Mouse (Mus musculus) MEL (cell line): ENCODE data around the gene Rmnd5b.

Experiments
- CHD2 ChIP-seq: IDR thresholded peaks from 2 replicates; pipeline ENCODE4 v1.6.1; 2011; ENCODE audit warnings: low read length, improper control_type of control experiment
- CTCF ChIP-seq, 3 experiments: IDR thresholded peaks in 2 of 3; conservative IDR thresholded peaks in 1 of 3; 2 replicates each; pipeline ENCODE4 v1.5.1; 2011 to 2012; ENCODE audit warnings: low read length in 3 of 3, low read depth in 2 of 3, mild to moderate bottlenecking in 2 of 3, improper control_type of control experiment in 1 of 3, inconsistent platforms in 1 of 3, mixed read lengths in 1 of 3, moderate library complexity in 1 of 3; ENCODE audit not compliant: control insufficient read depth in 1 of 3, insufficient read depth in 1 of 3, poor library complexity in 1 of 3, severe bottlenecking in 1 of 3
- EP300 ChIP-seq, 2 experiments: IDR thresholded peaks; 2 replicates each; pipeline ENCODE4 v1.6.1; 2011; ENCODE audit warnings: improper control_type of control experiment in 2 of 2, low read length in 2 of 2, low read depth in 1 of 2, mild to moderate bottlenecking in 1 of 2
- MAFK ChIP-seq: IDR thresholded peaks from 2 replicates; pipeline ENCODE4 v1.6.1; 2011; ENCODE audit warnings: low read depth, mild to moderate bottlenecking, low read length, improper control_type of control experiment, borderline replicate concordance
- POLR2A ChIP-seq, 2 experiments: IDR thresholded peaks; 2 replicates each; pipeline ENCODE4 v1.6.1; 2011 to 2012; ENCODE audit warnings: low read length in 2 of 2, mild to moderate bottlenecking in 2 of 2, control low read depth in 1 of 2, improper control_type of control experiment in 1 of 2, low read depth in 1 of 2, moderate library complexity in 1 of 2; ENCODE audit not compliant: control insufficient read depth in 1 of 2, insufficient read depth in 1 of 2, poor library complexity in 1 of 2

GRCm38 (mm10) chr11:51607096-51607738, 28.5 kb downstream of the Rmnd5b start:
- TF ChIP-seq MAFK (no peak), EP300 (IDR thresholded peaks at IDR 0.05; ENCODE audit: low read depth in 1 of 2, low read length in 2 of 2) (no peak), CHD2 (no peak), POLR2A (IDR thresholded peaks at IDR 0.05; ENCODE audit: control insufficient read depth in 1 of 2, insufficient read depth in 1 of 2, low read depth in 1 of 2, low read length in 2 of 2, poor library complexity in 1 of 2) (no peak), CTCF (IDR thresholded peaks at IDR 0.05 in 2 of 3, conservative IDR thresholded peaks at IDR 0.05 in 1 of 3; ENCODE audit: control insufficient read depth in 1 of 3, insufficient read depth in 1 of 3, low read depth in 2 of 3, low read length in 3 of 3, poor library complexity in 1 of 3, severe bottlenecking in 1 of 3) (no peak)
